Mouse (Mus musculus): ENCODE measurements around the gene Slc19a1. TPM values are rescaled to one million over a fixed set of nuclear protein-coding genes. Genes with fewer than 3 reads are reported as not detected.

Slc19a1 gene
- polyA plus RNA-seq, 1 experiment from 2014 or later, result 31.0 TPM

DNA sequence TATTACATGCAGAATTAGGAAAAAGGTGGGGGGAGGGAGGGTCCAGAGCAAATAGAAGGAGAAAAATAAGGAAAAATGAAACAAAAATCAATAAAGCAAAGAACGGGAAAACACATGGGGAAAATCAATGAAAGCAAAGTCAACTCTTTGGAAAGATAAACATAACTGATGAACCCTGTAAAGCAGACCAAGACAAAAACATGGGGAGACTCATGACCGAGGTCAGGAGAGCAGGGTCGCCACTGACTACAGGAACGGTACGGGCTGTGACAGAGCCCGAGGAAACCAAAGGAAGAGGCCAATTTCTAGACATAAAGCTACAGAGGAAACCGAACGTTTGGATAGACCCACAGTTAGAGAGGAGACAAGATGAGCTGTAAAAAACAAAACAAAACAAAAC, 71.6 kb downstream of the Slc19a1 start:
- ATAC-seq (ENCODE audit: insufficient read depth), result no peak
- WGBS, result 38% methylated on average over 8 of the region's 8 CpGs

DNA sequence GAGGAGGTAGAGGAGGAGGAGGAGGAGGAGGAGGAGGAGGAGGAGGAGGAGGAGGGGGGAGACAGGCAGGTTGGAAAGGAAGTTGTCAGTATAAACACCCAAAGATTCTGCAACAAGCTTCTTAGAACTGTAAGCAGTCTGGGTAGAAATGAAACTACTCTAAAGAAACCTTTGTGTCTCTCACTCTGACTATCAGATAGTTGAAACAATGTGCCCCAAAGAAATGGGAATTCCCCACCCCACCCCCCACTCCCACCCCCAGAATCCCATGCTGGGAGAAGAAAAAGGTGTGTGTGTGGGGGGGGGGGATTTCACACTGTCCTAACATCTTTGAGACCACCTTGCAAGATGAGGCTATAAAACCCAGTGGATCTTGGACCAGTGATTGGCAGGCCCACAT, 72.3 kb downstream of the Slc19a1 start:
- no peaks in the 10 kb centered on the region for H3K36me3 ChIP-seq (ENCODE audit: insufficient read depth)
- no peaks in the 10 kb centered on the region for H3K4me1 ChIP-seq (ENCODE audit: insufficient read depth)
- H3K4me2 ChIP-seq, result no peak overlapping the region
- H3K9ac ChIP-seq, result no peak overlapping the region
- no peak overlapping the region for H3K27ac ChIP-seq (ENCODE audit: low read depth)
- ATAC-seq (ENCODE audit: insufficient read depth) (no peak), DNase-seq (no peak)
- no peak for TF ChIP-seq CTCF (IDR thresholded peaks at IDR 0.05; ENCODE audit: low read depth)
- no peak overlapping the region for H3K4me3 ChIP-seq (ENCODE audit: low read depth, low read length)
- H3K9me3 ChIP-seq (ENCODE audit: low read depth, low read length), result no peaks in the 10 kb centered on the region
- no peaks in the 10 kb centered on the region for H3K27me3 ChIP-seq (ENCODE audit: insufficient read depth, low read length)

More for the DNA sequence above, 71.6 kb downstream of the Slc19a1 start:
- Histone ChIP-seq H3K27me3 (ENCODE audit: insufficient read depth, low read length) (no peaks in the 10 kb centered on the region), H3K27ac (ENCODE audit: low read depth) (peak overlapping the region; percentile 8; the same call in 1 of the 2 replicates), H3K4me2 (no peak overlapping the region), H3K9me3 (ENCODE audit: low read depth, low read length) (no peaks in the 10 kb centered on the region), H3K36me3 (ENCODE audit: insufficient read depth) (no peaks in the 10 kb centered on the region), H3K9ac (no peak overlapping the region), H3K4me1 (ENCODE audit: insufficient read depth) (no peaks in the 10 kb centered on the region), H3K4me3 (ENCODE audit: low read depth, low read length) (no peak overlapping the region)
- TF ChIP-seq CTCF (IDR thresholded peaks at IDR 0.05; ENCODE audit: low read depth), result no peak
- no peak for DNase-seq

GRCm38 (mm10) chr10:77108106-77108505, 76.1 kb downstream of the Slc19a1 start:
- H3K9me3 ChIP-seq (ENCODE audit: low read depth, low read length), result no peaks in the 10 kb centered on the region
- no peak for TF ChIP-seq CTCF (IDR thresholded peaks at IDR 0.05; ENCODE audit: low read depth)
- H3K27ac ChIP-seq (ENCODE audit: low read depth), result no peak overlapping the region
- 0 out of 2 replicates have a peak, but pooled peaks cover 3% of the 10 kb centered on the region for H3K4me1 ChIP-seq (ENCODE audit: insufficient read depth)
- no peak overlapping the region for H3K9ac ChIP-seq
- H3K36me3 ChIP-seq (ENCODE audit: insufficient read depth), result no peaks in the 10 kb centered on the region
- DNase-seq (no peak), ATAC-seq (ENCODE audit: insufficient read depth) (no peak)
- H3K4me2 ChIP-seq, result no peak overlapping the region
- H3K27me3 ChIP-seq (ENCODE audit: insufficient read depth, low read length), result no peaks in the 10 kb centered on the region
- no peak overlapping the region for H3K4me3 ChIP-seq (ENCODE audit: low read depth, low read length)
- 79% methylated on average over 4 of the region's 4 CpGs for WGBS

- no peak overlapping the region for H3K4me3 ChIP-seq (ENCODE audit: low read depth, low read length)
- no peaks in the 10 kb centered on the region for H3K27me3 ChIP-seq (ENCODE audit: insufficient read depth, low read length)
- H3K36me3 ChIP-seq (ENCODE audit: insufficient read depth), result no peaks in the 10 kb centered on the region
- no peak overlapping the region for H3K9ac ChIP-seq
- H3K4me1 ChIP-seq (ENCODE audit: insufficient read depth), result peaks cover 9% of the 10 kb centered on the region
- TF ChIP-seq CTCF (IDR thresholded peaks at IDR 0.05; ENCODE audit: low read depth), result no peak
- ATAC-seq (ENCODE audit: insufficient read depth), result no peak
- H3K4me2 ChIP-seq, result no peak overlapping the region
- whole genome bisulfite sequencing, result 71% methylated on average over 9 of the region's 9 CpGs
- no peaks in the 10 kb centered on the region for H3K9me3 ChIP-seq (ENCODE audit: low read depth, low read length)
- no peak overlapping the region for H3K27ac ChIP-seq (ENCODE audit: low read depth)
- DNase-seq, result no peak
These were observed 78.0 kb downstream of the Slc19a1 start for GRCm38 (mm10) chr10:77110010-77110409.

Other genes starting within 250 kb of the Slc19a1 start
- 15.9 and 16.1 TPM in 2 replicates for gene Pcbp3, start 70.4 kb upstream of the Slc19a1 start, polyA plus RNA-seq (2014; fragmentation: Nextera tagmentation; extraction: Ambion mirVana)
- gene Col18a1, start 134.3 kb downstream of the Slc19a1 start, polyA plus RNA-seq (2014; fragmentation: Nextera tagmentation; extraction: Ambion mirVana), result 204 and 217 TPM in 2 replicates
- gene Pofut2, start 227.0 kb downstream of the Slc19a1 start, polyA plus RNA-seq (2014; fragmentation: Nextera tagmentation; extraction: Ambion mirVana), result 128 and 135 TPM in 2 replicates

All from lung, embryonic 14.5 days (tissue).